ENCODE assay signal across 8 mouse cellular contexts in genomic region chr5:115316968-115317644, GRCm38 (mm10). TPM values are rescaled to one million over a fixed set of nuclear protein-coding genes. Genes with fewer than 3 reads are reported as not detected.
DNase-seq lines count a peak whose midpoint lies in the region; ATAC-seq lines count a peak whose summit lies in the region.

No protein-coding gene starts in this region.

- H3K4me2 ChIP-seq in heart, embryonic 15.5 days, result peak overlapping the region; percentile 34
- no peak overlapping the region for H3K4me2 ChIP-seq in forebrain, embryonic 16.5 days (ENCODE audit: low read length)
- 0 out of 2 replicates have a peak overlapping the region, but pooled peaks have one; percentile 5 for H3K4me2 ChIP-seq in midbrain, embryonic 13.5 days (replicated peaks)

- H3K4me1 ChIP-seq in heart, embryonic 15.5 days (replicated peaks), result peaks cover 45% of the 10 kb centered on the region
- peaks cover 35% of the 10 kb centered on the region for H3K4me1 ChIP-seq in forebrain, embryonic 16.5 days (replicated peaks; ENCODE audit: control insufficient read depth, insufficient read depth, low read length)
- peaks cover 38% of the 10 kb centered on the region for H3K4me1 ChIP-seq in midbrain, embryonic 13.5 days (replicated peaks)

- H3K4me3 ChIP-seq in heart, embryonic 15.5 days, result no peak overlapping the region
- H3K4me3 ChIP-seq in forebrain, embryonic 16.5 days (replicated peaks; ENCODE audit: low read length), result no peak overlapping the region
- H3K4me3 ChIP-seq in midbrain, embryonic 13.5 days (replicated peaks), result no peak overlapping the region

- H3K9ac ChIP-seq in heart, embryonic 15.5 days, result peak overlapping the region; percentile 34; the same call in 1 of the 2 replicates
- peak overlapping the region; percentile 50 for H3K9ac ChIP-seq in forebrain, embryonic 16.5 days (replicated peaks; ENCODE audit: low read depth, low read length)
- H3K9ac ChIP-seq in midbrain, embryonic 13.5 days (replicated peaks), result peak overlapping the region; percentile 39

- H3K27ac ChIP-seq in heart, embryonic 15.5 days, result peak overlapping the region; percentile 47
- peak overlapping the region; percentile 80 for H3K27ac ChIP-seq in forebrain, embryonic 16.5 days (ENCODE audit: low read length)
- H3K27ac ChIP-seq in midbrain, embryonic 13.5 days, result peak overlapping the region; percentile 79

- no peak for DNase-seq in heart, adult 8-10 months (ENCODE audit: low spot score)
- DNase-seq in MN1 (ENCODE audit: low spot score), result peak; percentile 49
- DNase-seq in urinary bladder, postnatal 36 days (ENCODE audit: low spot score in 2 of 2), result no peak
- DNase-seq in cerebellum, postnatal 36 days, result no peak
- no peak for DNase-seq in thymus, postnatal 10 days (ENCODE audit: low spot score in 2 of 2)

- H3K27me3 ChIP-seq in heart, embryonic 15.5 days, result no peaks in the 10 kb centered on the region
- no peaks in the 10 kb centered on the region for H3K27me3 ChIP-seq in forebrain, embryonic 16.5 days (replicated peaks; ENCODE audit: control insufficient read depth, insufficient read depth, low read length)
- no peaks in the 10 kb centered on the region for H3K27me3 ChIP-seq in midbrain, embryonic 13.5 days

- H3K36me3 ChIP-seq in heart, embryonic 15.5 days, result no peaks in the 10 kb centered on the region
- H3K36me3 ChIP-seq in forebrain, embryonic 16.5 days (ENCODE audit: control insufficient read depth, insufficient read depth), result no peaks in the 10 kb centered on the region
- no peaks in the 10 kb centered on the region for H3K36me3 ChIP-seq in midbrain, embryonic 13.5 days

- WGBS in heart, embryonic 15.5 days, result 17% methylated on average over 14 of the region's 14 CpGs
- 7% methylated on average over 14 of the region's 14 CpGs for WGBS in forebrain, embryonic 16.5 days
- WGBS in midbrain, embryonic 13.5 days, result 5% methylated on average over 14 of the region's 14 CpGs

- H3K9me3 ChIP-seq in heart, embryonic 15.5 days (replicated peaks), result no peaks in the 10 kb centered on the region
- no peaks in the 10 kb centered on the region for H3K9me3 ChIP-seq in forebrain, embryonic 16.5 days (ENCODE audit: control insufficient read depth, low read length)
- no peaks in the 10 kb centered on the region for H3K9me3 ChIP-seq in midbrain, embryonic 13.5 days

- ATAC-seq in heart, embryonic 15.5 days (replicated peaks; ENCODE audit: insufficient number of reproducible peaks, insufficient read depth, low FRiP score, low read depth), result no peak
- ATAC-seq in forebrain, embryonic 16.5 days, result peak; percentile 29; the same call in 1 of the 2 replicates
- no peak for ATAC-seq in midbrain, embryonic 13.5 days

RNA-seq across cellular contexts. Expression of gene Srsf9, which starts 9.9 kb away (rescaled TPM):
- polyA plus RNA-seq in heart, embryonic 15.5 days (2015; fragmentation: Nextera tagmentation; extraction: Ambion mirVana), result 99.0 and 118 TPM in 2 replicates
- total RNA-seq in heart, adult 8-10 months (2022), result 10 to 100 TPM; 14.2 to 15.5 (median 14.4) TPM
- polyA plus RNA-seq in forebrain, embryonic 16.5 days (2015; fragmentation: Nextera tagmentation; extraction: Ambion mirVana), result 165 and 183 TPM in 2 replicates
- polyA plus RNA-seq in midbrain, embryonic 13.5 days (2015; fragmentation: Nextera tagmentation; extraction: Ambion mirVana), result 193 and 203 TPM in 2 replicates

RNA-seq across cellular contexts. Expression of gene Dynll1, which starts 16.3 kb away (rescaled TPM):
- 1,079 and 1,146 TPM in 2 replicates for polyA plus RNA-seq in heart, embryonic 15.5 days (2015; fragmentation: Nextera tagmentation; extraction: Ambion mirVana)
- total RNA-seq in heart, adult 8-10 months (2022), result 10 to 100 TPM; 52.9 to 84.2 (median 71.3) TPM
- 1,337 and 1,455 TPM in 2 replicates for polyA plus RNA-seq in forebrain, embryonic 16.5 days (2015; fragmentation: Nextera tagmentation; extraction: Ambion mirVana)
- polyA plus RNA-seq in midbrain, embryonic 13.5 days (2015; fragmentation: Nextera tagmentation; extraction: Ambion mirVana), result 1,401 and 1,414 TPM in 2 replicates

RNA-seq across cellular contexts. Expression of gene Gatc, which starts 23.9 kb away (rescaled TPM):
- 21.5 and 23.7 TPM in 2 replicates for polyA plus RNA-seq in heart, embryonic 15.5 days (2015; fragmentation: Nextera tagmentation; extraction: Ambion mirVana)
- 10 to 100 TPM; 17.5 to 21.2 (median 19.4) TPM for total RNA-seq in heart, adult 8-10 months (2022)
- polyA plus RNA-seq in forebrain, embryonic 16.5 days (2015; fragmentation: Nextera tagmentation; extraction: Ambion mirVana), result 35.9 and 40.7 TPM in 2 replicates
- polyA plus RNA-seq in midbrain, embryonic 13.5 days (2015; fragmentation: Nextera tagmentation; extraction: Ambion mirVana), result 34.2 and 37.0 TPM in 2 replicates

RNA-seq across cellular contexts. Expression of gene Triap1, which starts 23.9 kb away (rescaled TPM):
- polyA plus RNA-seq in heart, embryonic 15.5 days (2015; fragmentation: Nextera tagmentation; extraction: Ambion mirVana), result 35.2 and 39.2 TPM in 2 replicates
- total RNA-seq in heart, adult 8-10 months (2022), result 10 to 100 TPM; 25.5 to 27.4 (median 25.8) TPM
- 59.9 and 62.3 TPM in 2 replicates for polyA plus RNA-seq in forebrain, embryonic 16.5 days (2015; fragmentation: Nextera tagmentation; extraction: Ambion mirVana)
- polyA plus RNA-seq in midbrain, embryonic 13.5 days (2015; fragmentation: Nextera tagmentation; extraction: Ambion mirVana), result 54.2 and 56.7 TPM in 2 replicates

RNA-seq across cellular contexts. Expression of gene Cox6a1, which starts 31.7 kb away (rescaled TPM):
- 1,326 and 1,479 TPM in 2 replicates for polyA plus RNA-seq in heart, embryonic 15.5 days (2015; fragmentation: Nextera tagmentation; extraction: Ambion mirVana)
- total RNA-seq in heart, adult 8-10 months (2022), result 100 to 1,000 TPM; 205 to 218 (median 216) TPM
- 864 and 925 TPM in 2 replicates for polyA plus RNA-seq in forebrain, embryonic 16.5 days (2015; fragmentation: Nextera tagmentation; extraction: Ambion mirVana)
- polyA plus RNA-seq in midbrain, embryonic 13.5 days (2015; fragmentation: Nextera tagmentation; extraction: Ambion mirVana), result 973 and 974 TPM in 2 replicates
